Mouse (Mus musculus): Measurements from ENCODE around the gene Lancl1. TPM values are rescaled to one million over a fixed set of nuclear protein-coding genes. Genes with fewer than 3 reads are reported as not detected.

The Lancl1 gene
- total RNA-seq (2023), result 10 to 100 TPM; 14.9 to 18.1 TPM

GRCm38 (mm10) chr1:67038246-67038987 is at the start of gene Lancl1:
Gene Lancl1, minus strand, starts transcription at chr1:67038872.

Other genes with a start within 250 kb of the Lancl1 start
- 10 to 100 TPM; 13.2 TPM for gene Kansl1l, start 221.3 kb downstream of the Lancl1 start, total RNA-seq (2023)
- gene Acadl, start 175.6 kb downstream of the Lancl1 start, total RNA-seq (2023), result 10 to 100 TPM; 29.0 to 29.3 TPM
- gene Myl1, start 93.5 kb downstream of the Lancl1 start, total RNA-seq (2023), result not detected
- gene Cps1, start 84.2 kb upstream of the Lancl1 start, total RNA-seq (2023), result not detected